Mouse (Mus musculus) right cerebral cortex, postnatal 14 days (tissue): ENCODE results near the gene Pim1.
"Not testable (repeated sequence)": the region's sequence is repeated elsewhere in the genome, so short reads cannot be mapped to it uniquely, and the experiment has no call there.

ENCODE experiments used
- DNase-seq: peaks from one replicate; pipeline ENCODE4 v3.0.0; 2022

Pim1 gene

DNA sequence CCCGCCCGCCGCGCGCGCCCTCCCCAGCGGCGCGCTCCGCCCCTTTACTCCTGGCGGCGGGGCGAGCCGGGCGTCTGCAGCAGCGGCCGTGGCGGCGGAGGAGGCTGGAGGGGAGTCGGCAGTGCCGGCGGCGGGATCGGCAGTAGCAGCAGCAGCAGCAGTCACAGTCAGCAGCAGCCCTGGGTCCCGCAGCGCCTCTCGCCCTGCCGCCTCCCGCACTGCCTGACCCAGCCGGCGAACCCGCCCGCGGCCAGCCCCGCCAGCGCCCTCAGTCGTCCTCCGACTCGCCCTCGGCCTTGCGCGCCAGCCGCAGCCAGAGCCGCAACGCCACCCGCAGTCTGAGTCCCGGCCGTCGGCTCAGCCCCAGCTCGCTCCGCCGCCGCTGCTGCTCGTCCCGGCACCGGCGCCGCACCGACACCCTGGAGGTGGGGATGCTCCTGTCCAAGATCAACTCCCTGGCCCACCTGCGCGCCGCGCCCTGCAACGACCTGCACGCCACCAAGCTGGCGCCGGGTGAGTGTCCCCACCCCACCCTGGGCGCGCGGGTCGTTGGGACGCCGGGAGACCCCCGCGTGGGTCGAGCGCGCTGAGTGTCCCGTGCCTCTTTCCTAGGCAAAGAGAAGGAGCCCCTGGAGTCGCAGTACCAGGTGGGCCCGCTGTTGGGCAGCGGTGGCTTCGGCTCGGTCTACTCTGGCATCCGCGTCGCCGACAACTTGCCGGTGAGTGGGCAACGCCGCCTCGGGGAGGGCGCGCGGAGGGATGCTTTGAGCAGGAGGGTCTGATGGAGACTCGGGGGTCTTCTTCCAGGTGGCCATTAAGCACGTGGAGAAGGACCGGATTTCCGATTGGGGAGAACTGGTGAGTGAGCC lies at the start of gene Pim1:
Pim1 (plus strand) TSS at position 41 of the 869 bp plus-strand sequence.
- DNase-seq = no peak

GRCm38 (mm10) chr17:29441562-29441961 lies 49.0 kb upstream of the Pim1 start:
- DNase-seq = no peak

- DNase-seq = no peak
These were observed 48.4 kb upstream of the Pim1 start for GRCm38 (mm10) chr17:29442131-29442557.

DNA sequence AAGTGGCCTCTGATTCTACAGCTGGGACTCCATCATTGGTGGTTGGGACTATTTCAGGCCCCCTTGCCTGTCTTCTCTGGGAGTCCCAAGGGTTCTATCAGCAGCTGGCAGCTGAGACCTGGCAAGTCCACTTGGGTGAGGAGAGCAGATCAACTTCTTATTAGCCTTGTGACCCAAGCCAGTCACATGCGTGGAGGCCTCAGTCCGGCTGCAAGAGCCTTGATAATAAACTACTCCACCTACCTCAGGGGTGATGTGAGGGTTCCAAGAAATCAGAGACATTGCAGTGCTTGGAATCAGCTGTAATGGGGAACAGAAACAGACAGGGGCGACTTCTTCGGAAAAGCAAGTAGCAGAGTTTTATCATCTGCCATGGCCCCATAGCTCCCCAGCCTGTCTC lies 46.8 kb upstream of the Pim1 start:
- no peak for DNase-seq

DNA sequence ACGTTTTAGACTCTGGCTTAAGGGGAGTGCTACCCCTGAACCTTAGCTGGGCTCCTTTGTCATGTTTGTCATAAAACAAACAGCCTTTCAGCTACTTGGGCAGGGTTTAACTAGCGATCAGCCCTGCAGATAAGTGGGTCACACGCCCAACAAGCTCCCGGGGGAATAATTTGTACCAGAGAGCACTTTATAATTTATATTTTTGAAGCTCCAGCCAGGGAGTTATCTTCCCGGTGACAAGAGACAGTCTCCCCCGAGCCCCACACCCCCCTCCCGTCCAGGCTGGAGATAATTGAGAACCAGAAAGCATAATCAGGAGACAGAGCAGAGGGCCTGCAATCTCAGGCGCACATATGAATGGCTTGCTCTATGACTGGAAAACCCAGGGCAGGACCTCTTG lies 45.5 kb upstream of the Pim1 start:
- DNase-seq = no peak

DNA sequence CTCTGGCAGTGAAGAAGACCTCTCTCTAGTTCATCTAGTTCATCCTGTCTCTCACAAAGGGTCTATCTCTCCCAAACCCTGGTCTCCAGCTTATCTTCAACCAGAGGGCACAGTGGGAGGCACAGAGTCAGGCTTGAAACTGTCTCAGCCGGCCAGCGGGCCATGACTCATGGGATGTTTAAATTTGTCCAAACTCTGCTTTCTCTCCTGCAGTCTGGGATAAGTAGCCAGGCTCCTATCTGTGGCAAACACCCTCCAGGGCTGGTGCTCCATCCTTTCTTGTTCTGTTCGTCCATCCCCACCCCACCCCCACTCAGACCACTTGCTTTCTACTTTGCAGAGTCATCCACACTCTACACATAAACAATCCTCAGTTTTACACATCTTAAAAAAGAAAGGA lies 43.2 kb upstream of the Pim1 start:
- no peak for DNase-seq

GRCm38 (mm10) chr17:29448055-29448454 lies 42.5 kb upstream of the Pim1 start:
- no peak for DNase-seq

DNA sequence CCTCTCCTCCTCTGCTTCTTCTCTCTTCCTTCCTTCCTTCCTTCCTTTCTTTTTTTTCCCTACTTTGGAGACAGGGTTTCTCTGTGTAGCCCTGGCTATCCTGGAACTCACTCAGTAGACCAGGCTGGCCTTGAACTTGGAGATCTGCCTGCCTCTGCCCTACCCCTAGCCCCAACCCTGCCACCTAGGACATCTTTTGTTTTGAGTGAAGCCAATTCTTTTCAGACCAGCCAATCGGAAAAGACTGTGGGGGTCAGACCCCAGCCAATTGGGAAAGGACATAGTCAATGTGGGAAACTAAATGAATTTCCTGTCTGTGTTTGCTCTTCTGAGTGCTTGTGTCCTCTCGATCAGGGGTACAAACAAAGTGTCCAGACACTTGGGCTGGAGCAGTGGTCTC lies 42.0 kb upstream of the Pim1 start:
- DNase-seq = no peak

DNA sequence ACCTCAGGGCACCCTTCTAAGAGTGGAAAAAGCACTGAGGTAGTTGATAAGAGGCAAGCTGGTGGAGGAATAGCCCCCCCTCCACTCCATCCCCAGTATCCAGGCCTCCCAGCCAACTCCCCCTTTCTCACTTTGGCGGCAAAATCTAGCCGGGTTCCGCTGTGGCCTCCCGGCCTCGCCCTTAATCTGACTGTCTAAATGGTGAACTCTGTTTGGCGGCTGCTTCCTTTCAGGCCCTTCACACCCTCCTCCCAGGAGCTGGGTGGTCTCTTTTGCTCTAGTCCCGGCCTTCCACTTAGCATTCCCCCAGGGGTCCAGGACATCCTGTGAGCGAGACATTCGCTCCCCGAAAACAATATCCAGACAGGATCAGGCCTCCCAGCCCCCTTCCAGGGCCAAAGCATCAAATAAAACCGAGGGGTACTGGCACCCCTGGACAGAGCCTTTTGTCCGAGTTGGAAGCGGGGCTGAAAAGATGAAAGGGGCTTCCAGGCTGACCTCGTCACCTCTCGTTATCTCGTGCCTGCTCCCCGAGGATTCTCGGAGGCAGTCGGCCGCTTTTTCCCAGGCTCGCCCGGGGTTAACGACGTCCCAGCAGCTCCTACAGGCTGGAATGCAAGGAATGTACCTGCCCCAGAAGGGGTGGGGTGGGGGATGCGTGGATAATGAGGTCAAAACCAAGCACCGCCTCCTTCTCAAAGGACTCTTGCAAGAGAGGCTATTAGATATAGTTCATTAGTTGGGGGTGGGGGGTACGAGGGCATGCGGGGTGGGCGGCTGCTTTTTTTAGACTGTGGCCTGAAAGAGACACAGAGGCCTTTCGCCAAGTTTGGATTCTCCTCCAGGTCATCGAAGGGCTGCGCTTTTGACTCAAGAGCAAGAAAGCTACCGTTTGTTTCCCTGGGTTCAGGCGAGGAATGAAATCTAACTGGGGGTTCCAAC lies 39.4 kb upstream of the Pim1 start:
- DNase-seq = no peak

DNA sequence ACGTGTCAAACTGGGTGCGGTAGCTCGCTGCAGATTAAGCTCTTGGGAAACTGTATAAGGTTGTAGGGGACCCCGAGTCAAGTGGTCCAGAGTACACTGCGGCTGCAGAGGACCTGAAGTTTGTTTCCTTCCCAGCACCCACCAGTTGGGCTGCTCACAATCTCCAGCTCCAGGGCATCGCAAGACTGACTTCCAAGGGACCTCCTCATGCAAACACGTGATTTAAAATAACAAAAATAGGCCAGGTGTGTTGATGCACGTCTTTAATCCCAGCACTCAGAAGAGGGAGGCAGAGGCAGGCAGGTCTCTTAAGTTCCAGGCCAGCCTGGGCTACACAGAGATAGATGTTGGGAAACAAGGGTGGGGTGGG lies 38.7 kb upstream of the Pim1 start:
- DNase-seq = no peak

- not testable (repeated sequence) for DNase-seq
These were observed 36.4 kb upstream of the Pim1 start for GRCm38 (mm10) chr17:29454119-29454518.

DNA sequence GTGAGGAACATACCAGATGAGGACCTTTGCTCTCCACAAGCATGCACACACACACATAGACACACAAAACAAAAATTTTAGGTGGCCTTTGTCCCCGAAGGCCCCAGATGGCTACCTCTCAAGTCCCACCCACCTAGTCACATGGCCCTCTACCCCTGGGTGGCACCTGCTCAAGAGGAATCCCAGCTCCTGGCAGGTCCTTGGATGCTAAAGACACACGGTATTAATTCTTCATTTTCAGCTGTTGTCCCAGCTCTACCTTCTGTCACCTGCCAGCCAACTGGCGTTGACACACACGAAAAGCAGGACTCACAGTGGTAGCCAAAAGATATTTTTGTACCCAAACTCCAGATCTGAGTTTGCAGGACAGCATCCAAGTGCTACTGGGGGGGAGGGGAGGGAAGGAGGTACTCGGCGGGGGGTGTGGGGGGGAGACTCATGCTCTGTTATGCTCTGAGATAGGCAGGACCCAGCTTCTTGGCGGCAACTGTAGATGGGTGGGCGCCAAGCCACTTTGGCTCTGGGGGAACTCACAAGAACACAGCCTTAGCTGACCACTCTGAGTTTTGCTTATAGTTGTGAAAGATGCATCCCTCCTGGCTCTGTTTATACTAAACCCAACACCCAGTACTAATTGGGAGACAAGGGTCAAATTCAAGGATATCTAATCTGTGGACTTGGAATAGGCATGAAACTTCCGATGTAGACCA lies 35.0 kb upstream of the Pim1 start:
- no peak for DNase-seq

- no peak for DNase-seq
These were observed 34.1 kb upstream of the Pim1 start for GRCm38 (mm10) chr17:29456476-29456875.

GRCm38 (mm10) chr17:29456926-29457325 lies 33.6 kb upstream of the Pim1 start:
- DNase-seq = no peak

DNA sequence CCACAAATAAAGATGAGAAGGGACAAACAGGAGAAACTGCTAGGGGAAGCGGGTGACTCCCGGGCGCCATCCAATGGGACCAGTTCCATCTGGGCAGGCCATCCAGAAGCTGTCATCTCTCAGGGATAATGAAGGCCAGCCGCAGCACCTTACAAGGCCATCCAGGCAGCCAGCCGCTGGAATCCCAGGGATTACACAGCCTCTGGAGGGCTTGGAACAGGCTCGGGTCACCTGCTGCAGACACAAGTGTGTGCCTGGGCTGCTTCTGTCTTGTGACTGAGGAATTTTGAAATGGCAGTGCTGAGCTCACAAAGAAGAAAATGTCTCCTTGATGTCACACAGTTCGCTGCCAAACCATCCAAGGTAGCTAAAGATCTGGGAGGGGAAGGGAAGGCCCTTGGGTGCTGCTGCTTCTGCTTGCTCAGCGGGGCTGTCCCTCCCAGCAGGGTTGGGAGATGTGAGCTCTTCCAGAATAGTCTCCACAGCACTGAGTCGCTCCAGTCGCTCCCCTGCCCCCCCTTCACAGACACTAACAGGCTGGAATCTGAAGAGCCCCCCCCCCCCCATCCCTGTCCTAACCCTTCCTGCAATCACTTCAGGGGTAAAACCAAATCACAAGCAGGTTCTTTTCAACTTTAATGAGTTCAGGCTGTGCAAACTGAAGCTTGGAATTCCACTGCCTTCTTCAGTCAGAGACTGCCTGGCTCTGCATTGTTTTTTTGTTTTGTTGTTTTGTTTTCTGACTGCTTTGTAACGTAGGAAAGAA lies 32.6 kb upstream of the Pim1 start:
- no peak for DNase-seq

DNA sequence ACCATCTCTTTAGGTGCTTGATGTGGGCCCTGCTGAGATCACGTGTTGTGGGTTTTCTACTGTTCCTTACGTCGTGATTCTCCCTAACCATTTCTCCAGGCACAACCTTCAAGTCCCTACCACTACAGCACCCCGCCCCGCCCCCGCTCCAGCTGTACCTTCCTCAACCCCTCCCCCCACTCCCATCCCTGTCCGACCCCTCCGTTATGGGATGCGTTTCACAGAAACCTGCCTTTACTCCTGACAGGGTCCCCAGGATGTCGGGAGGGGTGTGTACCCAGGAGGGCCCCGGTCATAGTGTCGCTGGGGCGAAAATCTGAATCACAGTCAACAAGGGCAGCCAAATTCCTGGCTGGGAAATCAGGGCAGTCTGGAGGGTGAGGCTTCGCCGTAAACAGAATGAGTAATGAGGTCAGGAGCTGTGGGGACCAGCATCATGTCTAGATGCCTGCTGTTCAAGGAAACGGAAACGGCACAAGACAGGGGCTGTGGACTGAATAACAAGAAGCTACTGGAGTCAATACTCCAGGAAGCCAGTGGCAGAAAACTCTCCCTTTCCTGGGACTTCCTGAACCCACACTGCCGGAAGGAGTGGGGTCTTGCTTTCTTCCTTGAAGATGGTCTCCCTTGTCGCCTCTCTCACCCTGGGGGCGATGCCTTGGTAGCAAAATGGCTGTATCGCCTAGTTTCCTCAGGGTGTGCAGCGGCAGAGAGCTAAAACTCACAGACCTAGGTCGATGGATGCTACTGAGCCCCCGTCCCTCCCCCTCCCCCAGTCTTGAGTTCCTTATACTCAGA lies 31.0 kb upstream of the Pim1 start:
- no peak for DNase-seq

DNA sequence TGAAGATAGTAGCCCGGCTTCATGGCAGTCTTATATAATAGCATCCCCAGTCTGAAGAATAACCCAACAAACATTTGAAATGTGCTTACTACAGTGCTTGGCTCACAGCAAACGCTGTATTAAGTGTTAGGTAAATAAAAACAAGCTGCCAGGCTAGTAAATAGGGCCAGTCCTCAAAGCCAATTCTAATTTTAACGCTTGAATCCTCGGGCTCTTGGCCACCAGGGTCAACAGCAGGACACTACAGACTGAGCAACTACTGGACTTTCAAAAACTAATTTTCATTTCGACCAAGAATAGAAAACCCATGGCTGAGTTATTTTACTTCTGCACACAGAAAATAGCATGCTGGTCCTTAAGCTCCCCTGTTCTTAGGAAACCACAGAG lies 30.4 kb upstream of the Pim1 start:
- no peak for DNase-seq

GRCm38 (mm10) chr17:29463627-29464026 lies 26.9 kb upstream of the Pim1 start:
- DNase-seq = no peak

GRCm38 (mm10) chr17:29464068-29464467 lies 26.5 kb upstream of the Pim1 start:
- no peak for DNase-seq

DNA sequence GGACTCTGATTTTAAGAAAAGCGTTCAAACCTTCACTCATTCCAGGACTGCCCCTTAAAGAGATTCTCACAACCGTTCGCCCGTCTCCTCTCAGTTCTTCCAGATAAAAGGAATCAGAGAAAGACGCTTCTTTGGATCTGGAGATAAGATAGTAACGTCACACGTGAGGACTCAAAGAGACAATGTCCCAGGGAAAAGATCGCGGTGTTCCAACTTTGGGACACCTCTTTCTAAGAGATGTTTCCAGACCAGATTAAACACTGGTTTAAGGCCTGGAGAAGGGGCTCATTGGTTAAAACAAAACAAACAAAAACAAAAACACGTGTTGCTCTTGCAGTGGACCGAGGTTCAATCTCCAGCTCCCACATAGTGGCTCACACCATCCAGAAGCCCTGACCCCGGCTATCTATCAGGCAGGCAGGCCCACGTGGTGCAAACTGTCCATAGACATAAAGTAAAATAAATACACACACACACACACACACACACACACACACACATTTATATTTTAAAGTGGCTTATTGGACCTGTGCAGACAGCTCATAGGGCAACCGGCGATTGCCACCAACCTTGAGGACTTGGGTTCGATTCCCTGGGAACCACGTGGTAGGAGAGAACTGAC lies 25.9 kb upstream of the Pim1 start:
- no peak for DNase-seq

DNA sequence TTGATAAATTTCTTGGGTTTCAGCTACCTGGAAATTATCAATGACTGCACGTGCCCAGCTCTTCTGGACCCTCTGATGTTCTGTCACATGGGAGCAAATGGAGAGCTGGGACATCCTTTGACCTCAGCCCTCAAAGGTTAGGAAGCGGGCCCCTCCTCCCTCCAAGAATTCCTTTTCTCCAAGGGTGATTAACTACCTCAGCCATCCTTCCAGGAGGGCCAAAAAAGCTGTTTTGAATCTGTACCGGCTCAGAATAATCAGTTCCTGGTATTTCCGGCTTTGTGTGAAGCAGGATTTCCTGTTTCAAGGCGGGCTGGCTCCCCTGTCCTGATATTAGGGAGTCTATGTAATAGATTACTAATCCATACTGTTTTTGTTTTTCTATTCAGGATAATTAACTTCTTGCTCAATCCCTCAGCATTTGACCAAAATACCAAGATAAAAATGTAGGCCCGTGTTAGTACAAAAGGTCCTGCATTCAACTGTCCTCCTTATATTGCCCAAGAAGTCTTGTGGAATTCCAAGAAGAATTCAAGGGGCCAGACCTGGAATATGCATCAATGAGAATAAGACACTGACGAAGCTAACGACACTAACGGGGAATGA lies 25.0 kb upstream of the Pim1 start:
- no peak for DNase-seq
